Mouse (Mus musculus): Measurements from ENCODE around the gene Ush2a.

DNA sequence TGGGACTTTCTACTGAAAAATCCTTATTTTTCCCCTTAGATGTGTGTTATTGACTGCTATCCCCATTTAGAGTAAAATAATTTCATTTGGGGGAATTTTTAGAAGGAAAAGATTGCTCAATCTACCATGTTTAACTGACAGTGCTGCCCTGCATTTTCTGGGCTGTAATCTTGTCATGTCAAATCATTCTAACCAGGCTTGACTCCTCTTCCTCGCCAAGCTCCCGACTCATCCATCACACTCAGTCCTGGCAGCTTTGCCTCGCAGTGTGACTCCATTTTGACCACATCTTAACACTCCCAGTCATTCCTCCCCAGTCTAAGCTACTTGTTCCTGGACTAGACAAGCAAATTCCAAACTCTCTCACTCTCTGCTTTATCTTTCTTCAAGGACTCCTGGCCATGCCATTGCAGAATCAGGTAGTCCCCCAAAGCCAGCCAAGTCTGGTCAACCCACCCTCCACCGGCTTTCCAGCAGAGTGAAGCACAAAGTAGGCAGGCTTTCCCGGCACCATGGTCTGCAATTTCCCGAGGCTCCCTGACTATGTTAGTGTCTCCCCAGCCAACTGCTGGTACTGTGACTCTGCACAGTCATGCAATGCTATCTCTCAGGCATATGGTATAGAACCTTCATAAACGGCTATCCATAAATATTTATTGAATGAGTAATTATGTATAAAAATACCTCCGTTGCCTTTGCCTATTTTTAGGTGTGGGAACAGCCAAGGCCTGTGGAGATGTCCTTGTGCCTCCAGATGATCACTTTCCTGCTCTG lies 146.0 kb downstream of the Ush2a start:
- TF ChIP-seq CTCF (IDR thresholded peaks at IDR 0.05; ENCODE audit: extremely low read depth, insufficient read depth, low read length) (no peak), POLR2A (IDR thresholded peaks at IDR 0.05; ENCODE audit: extremely low read depth, insufficient read depth, low read length) (no peak)

Measured in cortical plate, adult 2 months (tissue).